Mouse (Mus musculus) bone marrow macrophage, adult 2 months (primary cell): ENCODE measurements around the gene Kat2a. TPM values are rescaled to one million over a fixed set of nuclear protein-coding genes. Genes with fewer than 3 reads are reported as not detected.

Experiments used
- H3K27ac ChIP-seq: 2 replicates; pipeline ENCODE4 v1.5.1; 2012; ENCODE audit warnings: low read depth, low read length; ENCODE audit not compliant: insufficient read depth
- H3K4me1 ChIP-seq: 2 replicates; pipeline ENCODE4 v1.6.1; 2012; ENCODE audit warnings: low read length; ENCODE audit not compliant: control insufficient read depth, insufficient read depth
- H3K4me3 ChIP-seq: 2 replicates; pipeline ENCODE4 v1.5.1; 2012; ENCODE audit warnings: mild to moderate bottlenecking, low read length, moderate library complexity; ENCODE audit not compliant: insufficient read depth
- CTCF ChIP-seq: IDR thresholded peaks from 2 replicates; pipeline ENCODE4 v1.5.1; 2012; ENCODE audit warnings: low read depth, mild to moderate bottlenecking, low read length, moderate library complexity
- POLR2A ChIP-seq: IDR thresholded peaks from 2 replicates; pipeline ENCODE4 v1.6.1; 2012; ENCODE audit warnings: mild to moderate bottlenecking, low read depth, low read length, borderline replicate concordance
- polyA plus RNA-seq: library from polyadenylated mRNA; stranded (reverse); fragments of >200 nt; gene quantifications from 2 replicates; pipeline ENCODE4 v1.2.4, GENCODE M21; 2012; ENCODE audit not compliant: missing spikeins, insufficient read depth, insufficient read length

Gene Kat2a
- 18.8 and 18.9 TPM in 2 replicates for polyA plus RNA-seq

DNA sequence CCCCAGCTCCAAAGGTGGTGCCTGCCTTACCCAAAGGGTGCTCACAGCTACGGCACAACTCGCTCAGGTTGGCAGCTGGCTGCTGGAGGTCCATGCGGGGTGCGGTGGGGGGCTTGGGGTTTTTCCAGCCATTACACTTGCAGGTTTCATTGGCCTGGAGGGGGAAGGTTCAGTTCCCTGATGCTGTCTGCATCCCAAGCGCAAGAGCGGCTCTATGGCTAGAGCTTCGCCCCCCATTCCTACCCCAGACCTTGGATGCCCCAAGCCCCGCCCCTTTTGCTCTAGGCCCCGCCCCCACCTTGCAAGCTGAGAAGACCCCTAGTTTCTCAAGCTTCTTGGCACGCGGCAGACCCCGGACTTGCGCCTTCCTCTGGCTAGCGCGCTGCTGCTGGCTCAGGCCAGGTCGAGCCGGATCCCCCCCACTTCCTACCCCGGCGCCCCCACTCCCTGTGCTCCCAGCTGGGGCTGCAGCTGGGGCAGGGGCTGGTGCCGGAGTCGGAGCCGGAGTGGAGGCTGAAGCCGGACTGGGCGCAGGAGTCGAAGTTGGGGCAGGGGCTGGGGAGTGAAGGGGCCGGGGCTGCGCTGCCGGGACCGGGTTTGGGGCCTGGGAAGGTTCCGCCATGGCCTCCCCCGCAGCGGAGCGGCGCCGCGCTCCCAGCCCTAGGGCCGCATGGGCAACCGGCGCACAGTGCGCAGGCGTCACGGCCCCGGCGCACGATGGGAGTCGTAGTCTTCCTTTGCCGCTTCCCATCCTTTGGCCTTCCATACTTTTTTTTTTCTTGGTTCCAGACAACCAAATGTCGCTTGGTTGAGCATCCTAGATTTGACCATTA, at the start of gene Kat2a:
Gene Kat2a, minus strand, starts transcription at position 683 of the 833 bp plus-strand sequence.
- peak within 1 kb of the TSS; percentile 63 for H3K27ac ChIP-seq
- H3K4me1 ChIP-seq = peaks cover 28% of the 10 kb centered on the region
- peak within 1 kb of the TSS; percentile 82 for H3K4me3 ChIP-seq
- TF ChIP-seq CTCF (no peak), POLR2A (peak; percentile 81; the same call in 1 of the 2 replicates)

DNA sequence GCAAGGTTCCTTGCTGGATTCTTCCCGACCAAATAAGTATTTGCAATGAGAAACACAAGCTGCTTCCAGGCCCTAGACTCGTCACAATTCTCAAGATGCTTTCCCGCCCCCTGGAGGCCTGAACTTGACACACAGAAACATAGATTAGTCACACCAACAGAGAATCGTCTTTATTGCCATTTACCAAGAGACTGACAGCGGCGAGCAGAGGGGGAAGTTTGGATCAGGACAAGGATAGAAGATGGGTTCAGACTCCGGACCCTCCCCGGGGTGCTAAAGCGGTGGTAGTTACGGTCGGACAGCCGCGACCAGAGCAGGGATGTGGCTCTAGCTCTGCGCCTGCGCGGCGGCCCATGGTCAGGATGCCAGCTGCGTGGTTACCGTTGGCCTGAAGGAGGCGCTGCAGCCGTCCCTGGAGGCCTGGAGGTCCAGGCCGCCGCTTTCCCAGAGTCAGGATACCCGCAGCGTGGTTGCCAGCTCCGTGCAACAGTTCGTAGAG, 49.3 kb upstream of the Kat2a start:
- Histone ChIP-seq H3K27ac (no peak overlapping the region), H3K4me1 (peaks cover 9% of the 10 kb centered on the region), H3K4me3 (peak overlapping the region; percentile 56)
- TF ChIP-seq POLR2A = no peak
- TF ChIP-seq CTCF = peak; percentile 38; the same call in 1 of the 2 replicates

DNA sequence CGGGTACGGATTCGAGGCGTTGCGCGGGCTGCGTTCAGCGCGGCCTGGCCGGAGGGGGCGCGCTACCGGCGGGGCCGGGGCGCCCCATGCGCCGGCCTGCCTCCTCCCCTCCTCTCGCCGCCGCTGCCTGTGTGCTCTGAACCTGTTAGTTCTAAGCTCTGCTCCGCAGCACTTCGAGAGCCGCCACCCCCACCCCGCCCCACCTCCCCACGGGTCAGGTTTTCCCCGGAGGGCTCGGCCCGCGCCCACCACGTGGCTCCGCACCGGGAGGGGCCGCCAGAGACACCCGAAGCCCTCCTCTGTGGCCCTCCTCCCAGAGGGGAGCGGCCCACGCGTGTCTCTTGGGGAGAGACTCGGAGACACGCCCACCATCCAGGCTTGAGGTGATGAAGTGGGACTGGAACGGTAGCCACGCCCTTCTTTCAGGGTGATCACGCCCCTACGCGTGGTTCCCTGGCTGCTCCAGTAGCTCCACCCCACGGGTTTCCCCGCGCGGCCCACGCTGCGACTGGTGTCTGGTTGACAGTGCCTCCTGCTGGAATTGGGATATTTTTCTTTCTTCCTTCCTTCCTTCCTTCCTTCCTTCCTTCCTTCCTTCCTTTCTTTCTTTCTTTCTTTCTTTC, 47.5 kb upstream of the Kat2a start, which contains the start of gene Kcnh4:
Gene Kcnh4, minus strand, starts transcription at position 332 of the 623 bp plus-strand sequence.
- peak within 1 kb of the TSS; percentile 48 for H3K4me3 ChIP-seq
- no peak for TF ChIP-seq CTCF
- TF ChIP-seq POLR2A = no peak
- no peak within 1 kb of the TSS for H3K27ac ChIP-seq
- H3K4me1 ChIP-seq = peaks cover 9% of the 10 kb centered on the region

DNA sequence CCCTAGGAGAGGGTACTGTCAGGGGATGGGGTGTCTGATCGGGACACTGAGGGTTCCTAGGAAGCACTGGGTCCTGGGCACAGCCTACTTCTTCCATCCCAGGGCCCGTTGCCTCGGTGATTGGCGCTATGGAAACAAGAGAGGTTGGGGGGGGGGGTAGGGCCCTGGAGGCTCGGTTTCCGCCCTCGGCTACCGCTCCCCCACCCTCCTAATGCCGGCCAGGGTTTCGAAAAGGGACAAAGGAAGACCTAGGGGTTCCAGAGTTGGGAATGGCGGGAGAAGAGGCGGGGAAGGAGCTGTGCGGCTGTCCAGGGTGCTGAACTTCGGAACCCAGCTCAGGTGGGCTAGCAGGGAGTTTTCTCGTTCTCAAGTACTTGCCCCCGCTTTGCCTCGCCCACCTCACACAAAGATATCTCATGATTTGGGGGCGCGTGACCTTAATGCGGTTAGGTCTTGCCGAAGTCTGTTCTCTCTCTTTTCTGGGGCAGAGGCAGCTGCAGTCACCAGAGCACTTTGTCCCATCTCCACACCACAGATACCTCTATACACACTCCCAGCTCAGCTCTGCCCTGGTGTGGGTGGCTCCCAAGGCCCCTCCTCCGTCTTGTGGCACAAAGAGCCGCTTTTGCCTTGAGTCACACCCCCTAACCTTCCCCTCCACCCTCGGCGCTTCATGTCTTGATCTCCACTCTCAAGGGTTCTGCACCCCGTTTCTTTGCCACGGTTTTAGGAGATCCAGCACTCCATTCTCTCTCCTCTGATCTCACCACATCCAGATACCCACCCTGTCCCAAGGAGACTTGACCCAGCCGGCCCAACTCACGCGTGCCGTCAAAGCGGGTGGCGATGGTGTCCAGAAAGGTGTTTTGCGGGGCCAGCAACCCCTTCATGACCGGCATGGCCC, 46.7 kb upstream of the Kat2a start:
- TF ChIP-seq CTCF = no peak
- TF ChIP-seq POLR2A = no peak
- Histone ChIP-seq H3K27ac (no peak overlapping the region), H3K4me1 (peaks cover 9% of the 10 kb centered on the region), H3K4me3 (peak overlapping the region; percentile 48)

DNA sequence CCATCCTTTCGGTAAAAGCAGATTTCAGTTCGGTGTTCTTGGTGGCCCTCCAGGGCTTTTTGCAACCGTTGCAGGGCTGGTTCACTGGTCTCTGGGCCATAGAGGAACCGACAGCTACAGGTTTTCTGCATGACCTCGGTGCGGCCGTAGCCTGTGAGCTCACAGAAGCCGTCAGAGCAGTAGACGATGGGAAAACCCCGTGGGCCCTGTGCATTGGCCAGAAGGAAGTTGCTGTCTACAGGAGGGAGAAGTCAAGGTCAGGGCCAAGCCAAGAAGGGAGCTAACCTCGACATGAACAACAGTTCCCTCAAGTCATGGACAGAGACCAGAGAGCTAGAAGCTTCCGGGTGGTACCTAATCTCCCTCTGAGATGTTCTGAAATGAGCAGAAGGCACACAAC, 45.3 kb upstream of the Kat2a start:
- TF ChIP-seq POLR2A = no peak
- no peak for TF ChIP-seq CTCF
- H3K4me3 ChIP-seq = no peak overlapping the region

DNA sequence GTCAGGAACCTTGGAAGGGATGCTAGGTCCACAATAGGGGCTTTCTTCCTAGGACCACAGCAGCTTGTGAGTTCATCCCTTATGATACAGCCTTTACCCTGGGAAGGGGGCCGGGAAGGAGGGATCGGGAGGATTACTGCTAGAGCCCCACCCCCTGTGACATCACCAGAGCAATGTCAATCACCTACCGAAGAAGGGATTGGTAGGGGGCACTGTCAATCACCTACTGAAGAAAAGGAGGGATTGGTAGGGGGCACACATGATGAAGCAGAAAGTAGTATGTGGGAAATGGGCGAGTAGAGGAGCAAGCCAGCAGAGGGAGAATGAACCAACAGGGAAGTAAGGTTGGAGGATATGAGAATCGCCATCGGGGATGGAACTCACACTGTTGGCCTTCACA, 44.2 kb upstream of the Kat2a start:
- Histone ChIP-seq H3K4me3 (no peak overlapping the region), H3K27ac (no peak overlapping the region), H3K4me1 (peaks cover 9% of the 10 kb centered on the region)
- no peak for TF ChIP-seq CTCF
- no peak for TF ChIP-seq POLR2A

More for the DNA sequence above, 45.3 kb upstream of the Kat2a start:
- Histone ChIP-seq H3K4me1 (peaks cover 9% of the 10 kb centered on the region), H3K27ac (no peak overlapping the region)

DNA sequence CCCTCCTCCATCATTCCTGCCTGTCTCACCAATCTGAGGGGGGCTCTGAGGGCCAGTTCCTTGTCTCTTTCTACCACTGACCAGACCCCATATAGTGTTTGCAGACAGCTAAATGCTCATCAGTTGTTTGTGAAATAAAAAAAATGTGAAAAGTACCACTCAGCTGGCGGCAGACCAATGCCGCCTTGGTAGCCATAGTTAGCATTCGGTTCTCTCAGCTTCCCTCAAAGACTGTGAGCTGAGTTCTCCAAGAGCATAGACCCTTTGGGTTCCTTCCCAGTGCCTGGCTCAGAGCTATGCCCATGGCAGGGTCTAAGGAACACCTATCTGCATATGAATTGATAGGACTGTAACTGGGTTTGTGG, 42.4 kb upstream of the Kat2a start:
- TF ChIP-seq CTCF (no peak), POLR2A (no peak)
- no peak overlapping the region for H3K27ac ChIP-seq
- no peak overlapping the region for H3K4me3 ChIP-seq
- peaks cover 7% of the 10 kb centered on the region; the same call in 1 of the 2 replicates for H3K4me1 ChIP-seq

DNA sequence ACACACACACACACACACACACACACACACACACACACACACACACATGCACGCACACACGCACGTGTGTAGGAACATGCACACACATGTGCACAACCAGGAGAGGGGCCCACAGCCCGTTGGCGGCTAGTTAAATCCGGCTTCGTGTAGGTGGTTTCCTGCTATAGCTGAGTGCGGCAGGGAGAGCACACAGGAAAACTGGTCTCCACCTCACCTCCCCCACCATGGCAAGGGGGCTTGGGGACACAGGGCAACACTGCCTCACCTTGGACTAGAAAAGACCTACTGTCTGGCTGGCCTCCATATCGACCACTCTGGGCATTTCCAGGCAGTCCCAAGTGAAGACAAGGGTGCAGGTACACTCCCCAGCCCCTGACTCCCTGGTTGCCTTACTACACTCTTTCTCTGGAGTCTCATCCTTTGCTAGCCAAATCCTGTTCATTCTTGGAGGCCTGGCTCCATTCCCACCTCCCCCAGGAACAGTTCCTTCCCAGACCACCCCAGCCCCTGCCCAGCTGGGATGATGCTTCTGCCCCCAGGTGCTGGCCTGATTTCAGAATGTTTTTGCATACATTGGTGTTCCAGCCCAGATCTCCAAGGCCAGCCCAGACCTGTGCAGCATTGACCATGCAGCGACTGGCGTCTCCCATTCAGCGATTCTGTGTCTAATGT, 41.9 kb upstream of the Kat2a start:
- no peak for TF ChIP-seq CTCF
- no peak for TF ChIP-seq POLR2A
- peaks cover 7% of the 10 kb centered on the region; the same call in 1 of the 2 replicates for H3K4me1 ChIP-seq

DNA sequence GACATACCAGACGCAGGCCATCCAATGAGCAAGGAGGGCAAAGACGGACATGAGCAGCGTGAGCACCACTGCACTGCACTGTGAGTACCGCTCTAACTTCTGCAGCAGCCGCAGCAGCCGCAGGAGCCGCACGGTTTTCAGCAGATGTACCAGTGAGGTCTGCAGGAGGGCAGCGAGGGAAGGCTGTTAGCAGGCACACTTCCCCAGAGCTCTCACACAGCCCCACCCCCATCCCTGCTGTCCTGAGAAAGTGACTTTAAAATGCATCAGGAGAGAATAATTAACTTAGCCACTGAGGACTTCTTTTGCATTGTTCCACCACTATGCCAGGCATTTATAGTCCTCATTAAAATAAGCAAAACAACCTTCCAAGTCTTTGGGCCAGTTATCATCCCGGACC, 40.0 kb upstream of the Kat2a start:
- TF ChIP-seq CTCF (no peak), POLR2A (no peak)
- H3K4me1 ChIP-seq = 0 out of 2 replicates have a peak, but pooled peaks cover under 1% of the 10 kb centered on the region

More for the DNA sequence above, 41.9 kb upstream of the Kat2a start:
- no peak overlapping the region for H3K4me3 ChIP-seq
- no peak overlapping the region for H3K27ac ChIP-seq

More for the DNA sequence above, 40.0 kb upstream of the Kat2a start:
- H3K27ac ChIP-seq = no peak overlapping the region
- H3K4me3 ChIP-seq = no peak overlapping the region
